Mouse (Mus musculus): ENCODE results near the gene Slc25a43.

Gene Slc25a43

GRCm38 (mm10) chrX:36743503-36744101, at the start of gene Slc25a43:
Slc25a43 (plus strand) TSS chrX:36743659.
- DNase-seq (ENCODE audit: low read depth in 2 of 2, low spot score in 2 of 2): no peak

GRCm38 (mm10) chrX:36740124-36740951, 3.1 kb upstream of the Slc25a43 start:
- no peak for DNase-seq (ENCODE audit: low read depth in 2 of 2, low spot score in 2 of 2)

GRCm38 (mm10) chrX:36741278-36741677, 2.2 kb upstream of the Slc25a43 start:
- DNase-seq (ENCODE audit: low read depth in 2 of 2, low spot score in 2 of 2): no peak

GRCm38 (mm10) chrX:36742744-36743143, 715 bp upstream of the Slc25a43 start:
- DNase-seq (ENCODE audit: low read depth in 2 of 2, low spot score in 2 of 2): no peak

GRCm38 (mm10) chrX:36744735-36745134, 1.3 kb downstream of the Slc25a43 start:
- DNase-seq (ENCODE audit: low read depth in 2 of 2, low spot score in 2 of 2): no peak

GRCm38 (mm10) chrX:36745333-36745732, 1.9 kb downstream of the Slc25a43 start:
- no peak for DNase-seq (ENCODE audit: low read depth in 2 of 2, low spot score in 2 of 2)

GRCm38 (mm10) chrX:36746789-36747188, 3.3 kb downstream of the Slc25a43 start:
- DNase-seq (ENCODE audit: low read depth in 2 of 2, low spot score in 2 of 2): no peak

- no peak for DNase-seq (ENCODE audit: low read depth in 2 of 2, low spot score in 2 of 2)
Measured at GRCm38 (mm10) chrX:36748573-36748972, 5.1 kb downstream of the Slc25a43 start.

GRCm38 (mm10) chrX:36749281-36749785, 5.9 kb downstream of the Slc25a43 start:
- no peak for DNase-seq (ENCODE audit: low read depth in 2 of 2, low spot score in 2 of 2)

GRCm38 (mm10) chrX:36750591-36750990, 7.1 kb downstream of the Slc25a43 start:
- no peak for DNase-seq (ENCODE audit: low read depth in 2 of 2, low spot score in 2 of 2)

GRCm38 (mm10) chrX:36752586-36752985, 9.1 kb downstream of the Slc25a43 start:
- no peak for DNase-seq (ENCODE audit: low read depth in 2 of 2, low spot score in 2 of 2)

GRCm38 (mm10) chrX:36757796-36758472, 14.5 kb downstream of the Slc25a43 start:
- peak; percentile 9 to 28 for DNase-seq (ENCODE audit: low read depth in 2 of 2, low spot score in 2 of 2)

GRCm38 (mm10) chrX:36758566-36758965, 15.1 kb downstream of the Slc25a43 start:
- no peak for DNase-seq (ENCODE audit: low read depth in 2 of 2, low spot score in 2 of 2)

- DNase-seq (ENCODE audit: low read depth in 2 of 2, low spot score in 2 of 2): peak; percentile 50 to 56
Measured at GRCm38 (mm10) chrX:36760946-36761635, 17.6 kb downstream of the Slc25a43 start.

GRCm38 (mm10) chrX:36762289-36762688, 18.8 kb downstream of the Slc25a43 start:
- DNase-seq (ENCODE audit: low read depth in 2 of 2, low spot score in 2 of 2): no peak

GRCm38 (mm10) chrX:36762894-36763293, 19.4 kb downstream of the Slc25a43 start:
- DNase-seq (ENCODE audit: low read depth in 2 of 2, low spot score in 2 of 2): no peak

GRCm38 (mm10) chrX:36763298-36763933, 20.0 kb downstream of the Slc25a43 start:
- no peak for DNase-seq (ENCODE audit: low read depth in 2 of 2, low spot score in 2 of 2)

GRCm38 (mm10) chrX:36763934-36764317, 20.5 kb downstream of the Slc25a43 start:
- DNase-seq (ENCODE audit: low read depth in 2 of 2, low spot score in 2 of 2): no peak

GRCm38 (mm10) chrX:36767386-36767785, 23.9 kb downstream of the Slc25a43 start:
- no peak for DNase-seq (ENCODE audit: low read depth in 2 of 2, low spot score in 2 of 2)

GRCm38 (mm10) chrX:36772591-36772990, 29.1 kb downstream of the Slc25a43 start:
- DNase-seq (ENCODE audit: low read depth in 2 of 2, low spot score in 2 of 2): no peak

GRCm38 (mm10) chrX:36775520-36775919, 32.1 kb downstream of the Slc25a43 start:
- no peak for DNase-seq (ENCODE audit: low read depth in 2 of 2, low spot score in 2 of 2)
